23 mouse cellular contexts compared by ENCODE assay signal in the genomic region with DNA sequence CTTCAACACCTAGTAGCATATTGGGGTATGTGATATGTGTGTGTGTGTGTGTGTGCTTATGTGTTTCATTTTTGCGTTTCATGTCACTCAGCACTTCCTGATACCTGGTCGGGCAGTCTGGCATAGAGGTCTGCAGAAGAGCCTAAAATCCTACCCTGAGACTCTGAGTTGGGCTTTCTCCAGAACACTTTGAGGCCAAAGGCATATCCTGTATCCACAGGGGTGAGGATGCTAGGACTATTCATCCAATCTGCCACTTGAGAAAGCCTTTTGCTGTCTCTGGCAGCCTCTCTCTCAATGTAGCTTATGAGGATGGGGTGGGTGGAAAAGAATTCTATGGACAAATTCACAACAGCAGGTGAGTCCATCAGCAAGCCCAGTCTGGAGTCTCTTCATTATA.
A peak's percentile ranks its signal among the peaks of the same experiment; 100 is the strongest.
DNase-seq lines count a peak whose midpoint lies in the region; ATAC-seq and TF ChIP-seq lines count a peak whose summit lies in the region.
"Had no signal": no experiment of that assay in that cellular context is flagged by ENCODE, and none has a peak within 500 bp of the region (broad histone marks: within the 10 kb centered on the region; RNA-seq: fewer than 3 reads in every experiment).

No protein-coding gene starts in this region.

- WGBS in cerebellum, adult 2 months, result 5% methylated on average over 2 of the region's 2 CpGs

- peak; percentile 92 for ATAC-seq in cerebellum, adult (ENCODE audit: insufficient number of reproducible peaks, low FRiP score, low TSS enrichment)
- ATAC-seq in megakaryocyte progenitor cell, adult 5-6 weeks (replicated peaks; ENCODE audit: poor library complexity), result no peak
- ATAC-seq: CD4-positive, CD25-positive, alpha-beta regulatory T cell, adult 4 months; forebrain, embryonic 14.5 days; intestine, embryonic 15.5 days had no signal

- no peak overlapping the region for H3K4me3 ChIP-seq in cerebellum, adult 2 months (replicated peaks; ENCODE audit: insufficient read depth, low read depth, low read length)
- H3K4me3 ChIP-seq: embryonic facial prominence, embryonic 15.5 days; erythroblast, embryonic 14.5 days; forebrain, embryonic 10.5 days; heart, embryonic 12.5 days; hindbrain, embryonic 10.5 days; intestine, embryonic 15.5 days had no signal

- no peaks in the 10 kb centered on the region for H3K27me3 ChIP-seq in cerebellum, adult 2 months (ENCODE audit: control insufficient read depth, insufficient read depth, low read length)
- H3K27me3 ChIP-seq: embryonic facial prominence, embryonic 15.5 days; heart, embryonic 12.5 days; intestine, embryonic 15.5 days had no signal

- no peak for DNase-seq in cerebellum, postnatal 4 days (ENCODE audit: low spot score in 2 of 2)
- peak; percentile 95 for DNase-seq in brain, adult 2 months (ENCODE audit: low read depth, low spot score)
- peak; percentile 66 to 92 for DNase-seq in cerebellum, adult 2 months
- DNase-seq in cerebellum, postnatal 10 days, result peak; percentile 82 to 83
- no peak for DNase-seq in adrenal gland, postnatal 36 days
- DNase-seq in frontal cortex, postnatal 14 days (ENCODE audit: low spot score in 2 of 2), result no peak
- DNase-seq: adrenal gland, postnatal 14 days; B cell, adult 2 months; embryo, embryonic 11 days; heart, adult 18-20 months; heart, postnatal 14 days; kidney, adult 18-20 months had no signal

- TF ChIP-seq POLR2A in cerebellum, adult 2 months (IDR thresholded peaks at IDR 0.05; ENCODE audit: borderline replicate concordance, insufficient read depth, low read length), result no peak

- peaks cover 23% of the 10 kb centered on the region; the same call in 1 of the 2 replicates for H3K4me1 ChIP-seq in cerebellum, adult 2 months (ENCODE audit: control insufficient read depth, insufficient read depth, low read length)
- H3K4me1 ChIP-seq: embryonic facial prominence, embryonic 15.5 days; intestine, embryonic 15.5 days had no signal

- TF ChIP-seq CTCF in cerebellum, adult 2 months (IDR thresholded peaks at IDR 0.05; ENCODE audit: borderline replicate concordance, insufficient read depth, low read depth, low read length), result no peak

- no peak overlapping the region for H3K27ac ChIP-seq in cerebellum, adult 2 months (ENCODE audit: insufficient read depth, low read length)
- H3K27ac ChIP-seq: embryonic facial prominence, embryonic 15.5 days; forebrain, embryonic 10.5 days; hindbrain, embryonic 10.5 days; hindbrain, embryonic 14.5 days; intestine, embryonic 15.5 days had no signal

Comparison
In these comparisons a context has a peak if more than half of its experiments do, and no peak if none do; other contexts are left out.
1. DNase-seq: peak in brain, adult 2 months (single experiment), cerebellum, adult 2 months (2 of 2) and cerebellum, postnatal 10 days (2 of 2); none in cerebellum, postnatal 4 days (0 of 2), adrenal gland, postnatal 36 days (0 of 2) and frontal cortex, postnatal 14 days (0 of 2).